Mouse (Mus musculus): ENCODE measurements around the gene Gda. TPM values are rescaled to one million over a fixed set of nuclear protein-coding genes. Genes with fewer than 3 reads are reported as not detected.

Gda gene
- polyA plus RNA-seq, 1 experiment from 2014 or later, result 0.05 TPM

DNA sequence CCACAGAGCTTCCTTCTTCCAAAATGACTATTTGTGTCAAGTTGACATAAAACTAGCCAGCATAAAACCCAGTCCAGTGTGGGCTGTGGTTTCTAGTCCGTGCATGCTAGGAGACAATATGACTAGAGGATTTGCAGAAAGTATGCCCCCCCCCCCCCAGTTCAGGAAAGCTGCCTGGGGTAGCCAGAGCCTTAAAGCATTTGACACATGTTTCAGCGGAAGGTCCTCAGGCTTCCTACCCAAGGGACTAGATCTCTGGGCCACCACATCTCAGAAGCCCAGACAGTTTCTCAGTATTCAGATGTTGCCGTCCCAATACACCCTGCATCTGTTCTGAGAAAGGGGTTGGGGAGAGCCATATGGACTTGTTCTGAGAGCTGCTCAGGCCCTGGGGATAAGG lies 89.0 kb downstream of the Gda start:
- Histone ChIP-seq H3K9me3 (replicated peaks; ENCODE audit: low read length) (no peaks in the 10 kb centered on the region), H3K4me1 (replicated peaks; ENCODE audit: insufficient read depth, low read length) (no peaks in the 10 kb centered on the region), H3K27ac (no peak overlapping the region), H3K4me3 (replicated peaks; ENCODE audit: low read depth, low read length) (no peak overlapping the region), H3K9ac (ENCODE audit: low read depth, low read length) (no peak overlapping the region), H3K4me2 (ENCODE audit: low read length) (no peak overlapping the region), H3K27me3 (ENCODE audit: insufficient read depth, low read length) (no peaks in the 10 kb centered on the region), H3K36me3 (ENCODE audit: insufficient read depth, low read length) (no peaks in the 10 kb centered on the region)
- ATAC-seq (replicated peaks; ENCODE audit: low FRiP score, low read depth) (no peak), DNase-seq (ENCODE audit: low spot score) (no peak)
- WGBS, result 83% methylated on average over 3 of the region's 3 CpGs
- no peak for TF ChIP-seq CTCF (IDR thresholded peaks at IDR 0.05; ENCODE audit: low read depth)

DNA sequence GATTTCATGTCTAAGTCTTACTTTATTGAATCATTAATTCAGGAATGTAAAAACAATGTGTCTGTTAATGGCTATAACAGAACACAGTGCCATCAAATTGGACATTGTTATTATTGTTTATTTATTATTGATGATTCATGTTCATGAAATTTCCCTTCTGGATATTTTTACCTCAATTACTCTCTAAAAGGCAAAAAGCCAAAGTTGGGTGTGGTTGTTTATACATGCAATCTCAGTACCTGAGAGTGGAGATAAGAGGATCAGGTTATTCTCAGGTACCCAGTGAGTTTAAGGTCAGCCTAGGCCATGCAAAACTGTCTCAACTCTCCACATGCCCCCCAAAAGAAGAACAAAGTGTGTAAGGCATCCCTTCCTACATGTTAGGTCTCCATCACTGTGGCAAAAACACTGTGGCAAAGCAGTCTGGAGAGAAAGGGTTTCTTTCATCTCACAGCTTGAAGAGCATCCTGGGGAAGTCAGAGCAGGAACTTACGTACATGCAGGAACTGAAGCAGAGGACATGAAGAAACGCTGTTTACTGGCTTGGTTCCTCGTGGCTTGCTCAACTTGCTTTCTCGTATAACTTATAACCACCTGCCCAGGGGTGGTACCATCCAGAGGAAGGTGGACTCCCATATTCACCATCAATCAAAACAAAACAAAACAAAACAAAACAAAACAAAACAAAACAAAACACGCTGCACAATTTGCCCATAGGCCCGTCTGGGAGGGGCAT lies 89.6 kb downstream of the Gda start:
- no peaks in the 10 kb centered on the region for H3K9me3 ChIP-seq (replicated peaks; ENCODE audit: low read length)

DNA sequence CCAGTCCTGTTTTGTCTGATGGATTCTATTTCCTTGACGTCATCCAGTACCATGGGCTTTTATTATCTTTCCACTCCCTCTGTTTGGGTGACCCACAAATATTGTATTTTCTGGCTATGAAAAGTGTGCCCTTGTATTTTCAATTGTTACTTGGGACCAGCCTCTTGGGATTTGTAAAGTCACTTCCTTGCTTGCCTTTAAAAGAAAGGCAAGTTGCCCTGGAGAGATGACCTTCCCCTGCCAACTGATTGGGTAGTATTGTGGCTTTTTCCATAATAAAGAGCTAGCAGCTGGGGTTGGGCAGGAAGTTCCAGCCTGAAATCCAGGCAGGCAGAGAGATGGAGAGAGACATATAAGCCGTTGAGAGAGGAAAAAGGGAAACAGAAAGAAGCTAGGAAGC lies 91.5 kb downstream of the Gda start:
- no peaks in the 10 kb centered on the region for H3K27me3 ChIP-seq (ENCODE audit: insufficient read depth, low read length)
- no peak overlapping the region for H3K4me3 ChIP-seq (replicated peaks; ENCODE audit: low read depth, low read length)
- DNase-seq (ENCODE audit: low spot score) (peak; percentile 15), ATAC-seq (replicated peaks; ENCODE audit: low FRiP score, low read depth) (no peak)
- 43% methylated on average over 2 of the region's 2 CpGs for WGBS
- H3K9ac ChIP-seq (ENCODE audit: low read depth, low read length), result no peak overlapping the region
- H3K4me1 ChIP-seq (replicated peaks; ENCODE audit: insufficient read depth, low read length), result no peaks in the 10 kb centered on the region
- H3K4me2 ChIP-seq (ENCODE audit: low read length), result no peak overlapping the region
- no peak for TF ChIP-seq CTCF (IDR thresholded peaks at IDR 0.05; ENCODE audit: low read depth)
- no peaks in the 10 kb centered on the region for H3K9me3 ChIP-seq (replicated peaks; ENCODE audit: low read length)
- H3K27ac ChIP-seq, result no peak overlapping the region
- H3K36me3 ChIP-seq (ENCODE audit: insufficient read depth, low read length), result no peaks in the 10 kb centered on the region

More for the DNA sequence above, 89.6 kb downstream of the Gda start:
- Histone ChIP-seq H3K4me2 (ENCODE audit: low read length) (no peak overlapping the region), H3K36me3 (ENCODE audit: insufficient read depth, low read length) (no peaks in the 10 kb centered on the region), H3K27ac (no peak overlapping the region), H3K4me3 (replicated peaks; ENCODE audit: low read depth, low read length) (no peak overlapping the region), H3K4me1 (replicated peaks; ENCODE audit: insufficient read depth, low read length) (no peaks in the 10 kb centered on the region), H3K9ac (ENCODE audit: low read depth, low read length) (no peak overlapping the region), H3K27me3 (ENCODE audit: insufficient read depth, low read length) (no peaks in the 10 kb centered on the region)
- no peak for TF ChIP-seq CTCF (IDR thresholded peaks at IDR 0.05; ENCODE audit: low read depth)
- no peak for ATAC-seq (replicated peaks; ENCODE audit: low FRiP score, low read depth)
- no peak for DNase-seq (ENCODE audit: low spot score)
- WGBS, result 81% methylated on average over 6 of the region's 6 CpGs

DNA sequence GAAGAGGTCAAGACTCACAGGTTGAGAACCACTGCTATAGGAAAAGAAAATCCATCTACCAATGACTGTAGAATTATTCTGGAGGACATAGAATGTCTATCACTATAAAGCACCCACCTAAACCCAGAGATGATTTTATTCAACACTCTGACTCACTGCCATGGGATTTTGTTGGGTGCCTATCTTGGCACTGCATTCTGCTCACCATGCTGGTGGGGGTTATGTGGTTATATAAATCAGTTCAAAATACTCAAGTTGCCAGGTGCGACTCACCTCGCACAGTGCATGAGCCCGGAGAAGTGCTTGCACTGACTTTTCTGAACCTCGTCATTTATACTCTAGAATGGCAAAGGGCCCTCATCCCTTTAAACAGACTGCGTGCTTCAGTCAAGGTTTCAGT lies 94.0 kb downstream of the Gda start:
- WGBS, result 91% methylated on average over 5 of the region's 5 CpGs
- Histone ChIP-seq H3K4me1 (replicated peaks; ENCODE audit: insufficient read depth, low read length) (no peaks in the 10 kb centered on the region), H3K9ac (ENCODE audit: low read depth, low read length) (no peak overlapping the region), H3K27ac (no peak overlapping the region), H3K4me3 (replicated peaks; ENCODE audit: low read depth, low read length) (no peak overlapping the region), H3K36me3 (ENCODE audit: insufficient read depth, low read length) (no peaks in the 10 kb centered on the region), H3K27me3 (ENCODE audit: insufficient read depth, low read length) (no peaks in the 10 kb centered on the region), H3K9me3 (replicated peaks; ENCODE audit: low read length) (no peaks in the 10 kb centered on the region), H3K4me2 (ENCODE audit: low read length) (no peak overlapping the region)
- DNase-seq (ENCODE audit: low spot score) (no peak), ATAC-seq (replicated peaks; ENCODE audit: low FRiP score, low read depth) (no peak)
- TF ChIP-seq CTCF (IDR thresholded peaks at IDR 0.05; ENCODE audit: low read depth), result no peak

DNA sequence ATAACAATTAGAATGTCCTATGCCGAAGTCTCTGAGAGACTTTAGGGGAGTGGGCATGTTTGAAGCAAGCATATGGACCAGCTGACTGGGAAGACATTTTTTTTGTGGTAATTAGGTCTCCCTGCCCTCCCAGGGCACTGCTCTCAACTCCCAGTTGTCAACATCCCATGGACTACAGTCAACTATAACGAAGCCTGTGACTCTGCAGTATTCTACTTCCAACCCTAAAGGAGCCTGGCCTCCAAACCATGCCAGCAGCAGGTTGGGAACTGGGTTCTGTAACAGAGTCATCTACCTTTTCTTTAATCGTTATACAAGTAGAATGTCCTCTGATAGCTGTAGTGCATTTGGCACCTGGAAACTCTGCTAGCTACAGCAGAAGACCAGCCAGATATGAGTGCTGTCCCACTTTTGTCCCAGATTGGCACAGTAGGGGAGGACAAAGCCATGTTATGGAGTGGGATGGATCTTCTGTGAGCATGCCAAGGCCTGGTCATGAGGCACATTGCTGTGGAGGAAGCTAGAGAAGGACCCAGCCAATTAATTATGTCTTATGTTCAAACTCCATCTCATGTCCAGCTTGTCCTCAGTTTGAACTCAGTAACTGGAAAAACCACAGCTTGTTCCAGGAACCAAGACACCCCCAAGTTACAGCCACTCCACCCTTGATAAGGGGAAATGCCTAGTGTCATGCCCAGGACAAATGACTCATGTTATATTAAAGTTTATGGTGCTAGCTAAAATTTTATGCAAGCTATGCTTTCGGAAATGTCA lies 96.6 kb downstream of the Gda start:
- Histone ChIP-seq H3K9me3 (replicated peaks; ENCODE audit: low read length) (no peaks in the 10 kb centered on the region), H3K27me3 (ENCODE audit: insufficient read depth, low read length) (no peaks in the 10 kb centered on the region), H3K36me3 (ENCODE audit: insufficient read depth, low read length) (no peaks in the 10 kb centered on the region), H3K27ac (no peak overlapping the region), H3K4me2 (ENCODE audit: low read length) (no peak overlapping the region), H3K9ac (ENCODE audit: low read depth, low read length) (no peak overlapping the region), H3K4me1 (replicated peaks; ENCODE audit: insufficient read depth, low read length) (no peaks in the 10 kb centered on the region), H3K4me3 (replicated peaks; ENCODE audit: low read depth, low read length) (no peak overlapping the region)
- 85% methylated on average over 4 of the region's 4 CpGs for WGBS
- no peak for ATAC-seq (replicated peaks; ENCODE audit: low FRiP score, low read depth)
- no peak for TF ChIP-seq CTCF (IDR thresholded peaks at IDR 0.05; ENCODE audit: low read depth)
- DNase-seq (ENCODE audit: low spot score), result peak; percentile 11

DNA sequence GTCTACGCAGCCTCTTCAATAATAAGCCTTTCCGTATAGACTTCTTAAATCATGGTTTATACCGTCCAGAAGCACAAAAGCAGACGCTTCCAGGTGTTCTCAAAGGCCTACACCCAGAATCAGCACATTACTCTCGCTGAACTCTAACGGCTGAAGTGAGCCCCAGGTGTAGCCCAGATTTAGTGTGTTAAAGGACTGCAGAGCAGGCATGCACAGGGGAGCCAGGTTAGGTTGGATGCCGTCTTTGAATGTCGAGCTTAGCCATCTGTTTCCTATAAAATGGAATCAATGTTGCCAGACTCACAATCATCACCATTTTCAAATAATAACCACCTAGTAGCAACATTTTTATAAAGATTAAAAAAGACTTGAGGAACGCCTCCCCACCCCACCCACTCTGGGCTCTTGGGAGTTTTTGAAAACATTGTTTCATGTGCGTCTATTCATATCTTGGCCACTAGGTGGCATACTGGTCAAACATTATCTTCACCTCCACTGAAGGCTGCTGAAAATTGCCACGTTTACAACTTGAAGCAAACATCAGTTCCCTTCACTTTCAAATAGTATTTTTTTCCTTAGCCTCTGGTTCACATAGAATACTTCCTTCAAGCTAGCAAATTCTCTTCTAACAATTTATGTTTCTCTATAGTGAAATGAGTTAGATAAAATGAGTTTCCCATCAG lies 100.0 kb downstream of the Gda start:
- WGBS, result 48% methylated on average over 11 of the region's 11 CpGs
- ATAC-seq (replicated peaks; ENCODE audit: low FRiP score, low read depth), result 0 out of 2 replicates have a peak, but pooled peaks have one; percentile 31
- peak; percentile 91 for TF ChIP-seq CTCF (IDR thresholded peaks at IDR 0.05; ENCODE audit: low read depth)

More for the DNA sequence above, 100.0 kb downstream of the Gda start:
- Histone ChIP-seq H3K9me3 (replicated peaks; ENCODE audit: low read length) (no peaks in the 10 kb centered on the region), H3K27ac (no peak overlapping the region), H3K4me2 (ENCODE audit: low read length) (no peak overlapping the region), H3K4me3 (replicated peaks; ENCODE audit: low read depth, low read length) (no peak overlapping the region), H3K36me3 (ENCODE audit: insufficient read depth, low read length) (no peaks in the 10 kb centered on the region), H3K27me3 (ENCODE audit: insufficient read depth, low read length) (no peaks in the 10 kb centered on the region), H3K9ac (ENCODE audit: low read depth, low read length) (no peak overlapping the region), H3K4me1 (replicated peaks; ENCODE audit: insufficient read depth, low read length) (no peaks in the 10 kb centered on the region)
- DNase-seq (ENCODE audit: low spot score), result peak; percentile 84
